Mouse (Mus musculus) limb, embryonic 10.5 days (tissue): ENCODE results near the gene Chpt1. TPM values are rescaled to one million over a fixed set of nuclear protein-coding genes. Genes with fewer than 3 reads are reported as not detected.

Experiments used
- DNase-seq: peaks from one replicate; pipeline ENCODE4 v3.0.0-alpha.2; 2017; ENCODE audit warnings: low spot score
- H3K27ac ChIP-seq: fragments of 300-500 bp; sonication (generic); 2 replicates; pipeline ENCODE4 v1.5.1; 2016; ENCODE audit warnings: mild to moderate bottlenecking
- H3K27me3 ChIP-seq: fragments of 300-500 bp; sonication (generic); 2 replicates; pipeline ENCODE4 v1.6.1; 2016; ENCODE audit warnings: low read depth, mild to moderate bottlenecking; ENCODE audit not compliant: poor library complexity, severe bottlenecking
- H3K36me3 ChIP-seq: fragments of 300-500 bp; sonication (generic); 2 replicates; pipeline ENCODE4 v1.6.1; 2016; ENCODE audit warnings: mild to moderate bottlenecking, moderate library complexity
- H3K4me1 ChIP-seq: fragments of 300-500 bp; sonication (generic); 2 replicates; pipeline ENCODE4 v1.6.1; 2016
- H3K4me3 ChIP-seq: fragments of 300-500 bp; sonication (generic); 2 replicates; pipeline ENCODE4 v1.5.1; 2016; ENCODE audit warnings: mild to moderate bottlenecking, moderate library complexity
- H3K9me3 ChIP-seq: fragments of 300-500 bp; sonication (generic); replicated peaks from 2 replicates; pipeline ENCODE4 v1.6.1; 2016; ENCODE audit warnings: mild to moderate bottlenecking
- WGBS: fragments of 180-500 bp; shearing (Covaris S2); methylation state at CpG from one replicate; pipeline ENCODE4 v1.1.7; 2016; 5-methylcytosine and 5-hydroxymethylcytosine counted together
- polyA plus RNA-seq: library from polyadenylated mRNA; unstranded; fragments of >200 nt; fragmentation: Nextera tagmentation; extraction: Ambion mirVana; gene quantifications from 2 replicates; pipeline ENCODE4 v1.2.1, GENCODE M21; 2016

Gene Chpt1
- polyA plus RNA-seq, 1 experiment from 2014 or later = 19.9 TPM

DNA sequence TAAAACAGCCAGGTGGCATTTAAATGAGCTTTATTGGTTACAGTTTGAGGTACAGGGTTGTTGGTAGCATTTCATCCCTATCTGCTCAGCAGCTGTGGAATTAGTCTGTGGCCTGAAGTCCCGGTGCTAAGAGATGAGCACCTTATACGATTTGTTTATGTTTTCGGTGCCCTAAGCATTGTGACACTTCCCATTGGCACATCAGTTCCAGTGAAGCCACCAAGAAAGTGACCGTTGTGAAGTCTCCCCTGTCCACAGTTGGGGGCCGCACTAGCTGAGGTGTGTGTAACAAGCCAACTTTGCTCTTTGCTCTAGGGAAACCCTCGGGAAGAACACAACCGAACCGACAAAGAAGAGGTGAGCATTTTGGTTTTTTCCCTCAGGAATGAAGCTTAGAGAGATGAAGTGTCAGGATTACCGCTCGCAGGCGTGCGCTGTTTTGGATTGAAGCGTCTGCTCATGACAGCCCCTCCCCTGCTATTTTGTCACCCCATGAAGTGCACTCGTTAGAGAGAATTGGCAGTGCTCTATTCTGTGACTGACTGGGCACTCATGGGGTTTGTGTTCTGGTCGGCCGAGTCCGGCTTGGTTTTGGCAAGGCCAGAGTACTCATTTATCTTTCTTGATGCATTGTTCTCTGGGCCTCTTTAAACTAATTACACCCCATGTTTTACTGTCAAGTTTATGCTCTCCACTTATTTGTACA, 91.4 kb downstream of the Chpt1 start:
- H3K9me3 ChIP-seq = no peaks in the 10 kb centered on the region
- DNase-seq = no peak
- H3K4me3 ChIP-seq = no peak overlapping the region
- H3K4me1 ChIP-seq = peaks cover 10% of the 10 kb centered on the region; the same call in 1 of the 2 replicates
- 0 out of 2 replicates have a peak, but pooled peaks cover 4% of the 10 kb centered on the region for H3K36me3 ChIP-seq
- H3K27ac ChIP-seq = no peak overlapping the region
- WGBS = 67% methylated on average over 17 of the region's 17 CpGs
- H3K27me3 ChIP-seq = no peaks in the 10 kb centered on the region

DNA sequence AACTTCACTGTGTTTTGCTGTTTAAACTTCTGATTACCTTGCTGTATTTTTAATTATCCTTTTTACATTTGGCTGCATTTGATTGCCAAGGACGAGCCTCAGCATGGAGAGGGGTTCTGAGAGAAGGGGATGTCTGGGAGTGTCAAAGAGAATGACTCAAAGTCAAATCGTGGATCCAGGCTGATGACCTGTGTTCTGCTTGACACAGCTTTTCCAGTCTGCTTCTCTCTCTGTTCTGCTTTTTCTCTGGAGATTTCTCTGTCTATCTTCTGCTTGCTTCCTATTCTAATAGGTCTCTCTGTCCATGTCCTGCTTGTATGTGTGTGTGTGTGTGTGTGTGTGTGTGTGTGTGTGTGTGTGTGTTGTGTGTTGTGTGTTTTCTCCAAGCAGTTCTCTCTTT, 94.1 kb downstream of the Chpt1 start:
- H3K27ac ChIP-seq = no peak overlapping the region
- H3K9me3 ChIP-seq = no peaks in the 10 kb centered on the region
- no peaks in the 10 kb centered on the region for H3K27me3 ChIP-seq
- no peak for DNase-seq
- H3K4me3 ChIP-seq = no peak overlapping the region
- H3K4me1 ChIP-seq = peaks cover 10% of the 10 kb centered on the region; the same call in 1 of the 2 replicates
- no peaks in the 10 kb centered on the region for H3K36me3 ChIP-seq
- WGBS = 70% methylated on average over 2 of the region's 2 CpGs

DNA sequence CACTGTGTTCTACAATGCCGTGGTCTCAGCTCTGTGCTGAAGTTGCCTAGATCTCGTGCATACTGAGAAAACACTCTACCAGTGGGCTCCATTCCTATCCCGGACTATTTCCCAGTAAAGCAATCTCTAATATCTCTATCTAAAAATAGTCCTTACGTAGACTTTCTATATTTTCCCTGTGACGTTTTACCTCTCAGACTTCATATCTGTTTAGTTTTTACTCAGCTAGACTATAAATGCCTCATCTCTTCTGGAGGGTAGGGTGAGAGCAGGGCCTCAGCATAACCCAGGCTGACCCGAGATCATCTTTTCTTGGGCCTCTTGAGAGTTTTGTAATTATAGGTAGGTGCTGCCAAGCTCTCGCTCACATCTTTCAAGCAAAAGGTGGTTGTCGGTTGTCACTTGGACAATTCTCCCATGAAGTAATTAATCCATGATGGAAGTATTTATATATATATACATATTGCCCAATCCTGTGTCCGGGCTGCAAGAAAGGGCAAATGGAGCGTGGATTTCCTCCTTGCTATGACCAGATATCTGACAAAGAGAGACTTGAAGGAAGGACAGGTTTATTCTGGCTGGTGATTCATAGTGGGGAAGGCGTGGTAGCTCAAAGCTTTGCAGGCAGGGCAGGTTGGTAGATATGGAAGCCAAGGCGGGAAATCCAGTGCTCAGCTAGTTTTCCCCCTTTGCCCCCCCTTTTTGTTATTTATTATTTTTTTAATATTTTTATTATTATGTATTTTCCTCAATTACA, 95.8 kb downstream of the Chpt1 start:
- Histone ChIP-seq H3K9me3 (no peaks in the 10 kb centered on the region), H3K27ac (no peak overlapping the region), H3K27me3 (no peaks in the 10 kb centered on the region), H3K36me3 (no peaks in the 10 kb centered on the region), H3K4me3 (no peak overlapping the region), H3K4me1 (peaks cover 10% of the 10 kb centered on the region; the same call in 1 of the 2 replicates)
- 94% methylated on average over 12 of the region's 12 CpGs for WGBS
- no peak for DNase-seq

DNA sequence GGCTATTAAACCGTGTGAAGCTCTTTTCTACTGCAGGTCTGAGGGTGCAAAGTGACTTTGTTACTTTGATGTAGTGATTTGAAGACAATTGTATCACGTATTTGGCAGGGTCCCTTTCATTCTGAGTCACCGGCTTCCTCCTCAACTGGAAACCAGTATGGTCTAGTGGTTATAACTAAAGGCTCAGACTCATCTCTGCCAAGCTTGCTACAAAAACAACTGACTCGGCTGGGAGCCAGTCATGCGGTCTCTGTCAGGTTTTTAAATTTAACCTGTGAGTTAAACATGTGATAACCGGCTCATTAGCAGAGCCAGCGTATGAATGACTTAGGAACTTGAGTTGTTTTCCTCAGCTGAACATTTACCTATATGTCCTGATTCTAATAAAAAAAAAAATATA, 98.1 kb downstream of the Chpt1 start:
- H3K27ac ChIP-seq = no peak overlapping the region
- no peaks in the 10 kb centered on the region for H3K9me3 ChIP-seq
- no peaks in the 10 kb centered on the region for H3K4me1 ChIP-seq
- no peaks in the 10 kb centered on the region for H3K27me3 ChIP-seq
- H3K4me3 ChIP-seq = no peak overlapping the region
- peaks cover 8% of the 10 kb centered on the region for H3K36me3 ChIP-seq
- no peak for DNase-seq
- 87% methylated on average over 7 of the region's 7 CpGs for WGBS

DNA sequence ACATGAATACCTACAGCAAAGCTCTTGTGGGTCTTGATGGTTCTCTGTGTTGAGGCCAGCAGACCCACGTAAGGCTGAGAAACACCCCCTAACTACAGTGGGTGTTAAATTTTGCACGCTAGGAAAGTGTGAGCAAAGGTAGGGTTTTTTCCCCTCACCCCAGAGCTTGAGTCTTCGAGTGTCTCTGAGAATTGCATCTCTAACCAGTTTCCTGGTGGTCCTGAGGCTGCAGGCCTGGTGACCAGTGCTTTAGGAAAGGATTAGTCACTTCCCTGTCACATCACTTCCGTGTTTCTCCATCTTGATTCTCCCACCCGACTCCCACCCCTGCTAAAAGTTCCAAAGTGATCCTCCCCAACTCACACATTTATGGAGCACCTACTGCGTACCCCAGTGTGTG, 99.7 kb downstream of the Chpt1 start:
- WGBS = 66% methylated on average over 6 of the region's 6 CpGs
- Histone ChIP-seq H3K36me3 (peaks cover 8% of the 10 kb centered on the region), H3K27ac (no peak overlapping the region), H3K27me3 (no peaks in the 10 kb centered on the region), H3K4me1 (no peaks in the 10 kb centered on the region), H3K9me3 (no peaks in the 10 kb centered on the region), H3K4me3 (no peak overlapping the region)
- DNase-seq = no peak

DNA sequence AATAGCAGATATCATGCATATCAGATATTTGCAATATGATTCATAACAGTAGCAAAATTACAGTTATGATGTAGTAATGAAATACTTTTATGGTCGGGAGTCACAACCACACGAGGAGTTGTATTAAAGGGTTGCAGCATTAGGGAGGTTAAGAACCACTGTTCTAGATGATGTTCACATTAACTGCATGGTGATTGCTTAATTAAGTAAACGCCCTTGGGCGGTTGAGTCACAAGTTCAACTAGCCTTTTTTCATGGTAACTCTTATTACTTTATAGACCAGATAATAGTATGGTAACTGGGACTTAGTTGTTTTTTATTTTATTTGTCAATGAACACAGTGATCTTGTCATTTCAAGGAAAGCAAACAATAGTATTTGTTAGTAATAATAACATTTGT, 100.9 kb downstream of the Chpt1 start:
- peaks cover 8% of the 10 kb centered on the region for H3K36me3 ChIP-seq
- H3K4me3 ChIP-seq = no peak overlapping the region
- WGBS = 93% methylated on average over 4 of the region's 4 CpGs
- H3K27ac ChIP-seq = no peak overlapping the region
- H3K27me3 ChIP-seq = no peaks in the 10 kb centered on the region
- H3K9me3 ChIP-seq = no peaks in the 10 kb centered on the region
- DNase-seq = no peak
- H3K4me1 ChIP-seq = no peaks in the 10 kb centered on the region

Other genes starting within 250 kb of the Chpt1 start
- gene Dram1, start 125.0 kb downstream of the Chpt1 start, polyA plus RNA-seq = 0.21 and 0.26 TPM in 2 replicates
- 7.1 and 8.6 TPM in 2 replicates for gene Gnptab, start 124.9 kb downstream of the Chpt1 start, polyA plus RNA-seq
- gene Sycp3, start 44.5 kb downstream of the Chpt1 start, polyA plus RNA-seq = 0.21 TPM in 1 of 2 replicates, not detected in the other
- gene Mybpc1, start 101.1 kb upstream of the Chpt1 start, polyA plus RNA-seq = 6.3 and 8.0 TPM in 2 replicates
- gene Spic, start 180.9 kb upstream of the Chpt1 start, polyA plus RNA-seq = not detected in 2 replicates
- 149 and 174 TPM in 2 replicates for gene Arl1, start 226.8 kb upstream of the Chpt1 start, polyA plus RNA-seq